Mouse (Mus musculus) intestine, embryonic 15.5 days (tissue): ENCODE results near the gene Uqcrc2. TPM values are rescaled to one million over a fixed set of nuclear protein-coding genes. Genes with fewer than 3 reads are reported as not detected.

ENCODE experiments used
- ATAC-seq: fragments of 200-750 bp; cut with Nextera tagmentation; 2 replicates; pipeline ENCODE4 v1.8.0; 2017; ENCODE audit warnings: moderate TSS enrichment, moderate library complexity
- H3K27ac ChIP-seq: fragments of 300-500 bp; sonication (generic); 2 replicates; pipeline ENCODE4 v1.5.1; 2015; ENCODE audit warnings: mild to moderate bottlenecking, inconsistent platforms
- H3K27me3 ChIP-seq: fragments of 300-500 bp; sonication (generic); replicated peaks from 2 replicates; pipeline ENCODE4 v1.6.1; 2015; ENCODE audit warnings: inconsistent platforms
- H3K36me3 ChIP-seq: fragments of 300-500 bp; sonication (generic); 2 replicates; pipeline ENCODE4 v1.6.1; 2015; ENCODE audit warnings: inconsistent platforms
- H3K4me1 ChIP-seq: fragments of 300-500 bp; sonication (generic); replicated peaks from 2 replicates; pipeline ENCODE4 v1.6.1; 2015; ENCODE audit warnings: inconsistent platforms
- H3K4me2 ChIP-seq: fragments of 300-500 bp; sonication (generic); replicated peaks from 2 replicates; pipeline ENCODE4 v1.6.1; 2015; ENCODE audit warnings: mild to moderate bottlenecking, inconsistent platforms
- H3K4me3 ChIP-seq: fragments of 300-500 bp; sonication (generic); replicated peaks from 2 replicates; pipeline ENCODE4 v1.5.1; 2015; ENCODE audit warnings: inconsistent platforms
- H3K9ac ChIP-seq: fragments of 300-500 bp; sonication (generic); 2 replicates; pipeline ENCODE4 v1.6.1; 2015; ENCODE audit warnings: inconsistent platforms
- H3K9me3 ChIP-seq: fragments of 300-500 bp; sonication (generic); 2 replicates; pipeline ENCODE4 v1.6.1; 2016; ENCODE audit warnings: inconsistent platforms
- WGBS: fragments of 180-500 bp; shearing (Covaris S2); methylation state at CpG from one replicate; pipeline ENCODE4 v1.1.7; 2015; 5-methylcytosine and 5-hydroxymethylcytosine counted together
- polyA plus RNA-seq: library from polyadenylated mRNA; unstranded; fragments of >200 nt; fragmentation: Nextera tagmentation; extraction: Ambion mirVana; gene quantifications from 2 replicates; pipeline ENCODE4 v1.2.1, GENCODE M21; 2015

Uqcrc2 gene
- polyA plus RNA-seq, 1 experiment from 2014 or later, result 299 TPM

DNA sequence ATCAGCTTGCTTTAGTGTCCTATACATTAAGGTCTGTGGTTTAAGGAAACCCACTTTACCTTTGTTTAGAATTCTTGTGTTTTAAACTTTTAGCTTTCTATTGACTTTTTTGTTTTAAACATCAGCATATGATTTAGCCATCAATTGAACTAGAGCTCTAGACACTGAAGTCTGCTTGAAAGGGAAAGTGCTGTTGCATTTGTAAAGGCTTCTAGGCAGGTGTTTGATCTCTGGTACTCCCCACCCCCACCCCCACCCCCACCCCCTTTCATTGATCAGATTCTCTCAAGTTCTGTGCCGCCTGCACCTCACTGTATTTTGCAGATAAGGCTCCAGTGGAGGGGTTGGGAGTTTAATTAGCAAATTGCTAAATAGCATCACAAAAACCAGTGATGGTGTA lies 60.7 kb downstream of the Uqcrc2 start:
- no peak overlapping the region for H3K4me2 ChIP-seq
- no peak for ATAC-seq
- H3K9me3 ChIP-seq, result no peaks in the 10 kb centered on the region

DNA sequence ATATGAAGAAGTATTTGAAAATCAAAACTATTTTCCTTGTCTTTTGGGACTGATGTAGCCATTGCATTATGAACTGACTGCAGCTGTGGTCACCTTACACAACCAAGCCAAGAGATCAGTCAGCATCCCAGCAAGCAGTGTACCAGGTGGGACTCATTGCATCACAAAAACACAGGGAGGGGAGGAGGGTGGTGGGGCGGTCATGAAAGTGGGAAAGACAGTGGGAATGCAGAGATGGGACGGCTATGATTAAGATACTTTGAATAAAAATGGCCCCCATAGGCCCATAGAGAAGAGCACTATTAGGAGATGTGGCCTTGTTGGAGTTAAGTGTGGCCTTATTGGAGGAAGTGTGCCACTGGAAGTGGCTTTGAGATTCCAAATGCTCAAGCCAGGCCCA lies 61.4 kb downstream of the Uqcrc2 start:
- H3K9ac ChIP-seq, result no peak overlapping the region
- 93% methylated on average over 2 of the region's 2 CpGs for WGBS
- H3K27ac ChIP-seq, result no peak overlapping the region
- no peak overlapping the region for H3K4me2 ChIP-seq
- no peaks in the 10 kb centered on the region for H3K27me3 ChIP-seq
- no peaks in the 10 kb centered on the region for H3K9me3 ChIP-seq
- H3K4me1 ChIP-seq, result no peaks in the 10 kb centered on the region
- H3K36me3 ChIP-seq, result no peaks in the 10 kb centered on the region
- ATAC-seq, result no peak
- H3K4me3 ChIP-seq, result no peak overlapping the region

More for the DNA sequence above, 60.7 kb downstream of the Uqcrc2 start:
- H3K9ac ChIP-seq, result no peak overlapping the region
- no peak overlapping the region for H3K27ac ChIP-seq
- no peak overlapping the region for H3K4me3 ChIP-seq
- WGBS, result 90% methylated on average over 1 of the region's 1 CpGs
- no peaks in the 10 kb centered on the region for H3K27me3 ChIP-seq
- H3K4me1 ChIP-seq, result no peaks in the 10 kb centered on the region
- H3K36me3 ChIP-seq, result no peaks in the 10 kb centered on the region

DNA sequence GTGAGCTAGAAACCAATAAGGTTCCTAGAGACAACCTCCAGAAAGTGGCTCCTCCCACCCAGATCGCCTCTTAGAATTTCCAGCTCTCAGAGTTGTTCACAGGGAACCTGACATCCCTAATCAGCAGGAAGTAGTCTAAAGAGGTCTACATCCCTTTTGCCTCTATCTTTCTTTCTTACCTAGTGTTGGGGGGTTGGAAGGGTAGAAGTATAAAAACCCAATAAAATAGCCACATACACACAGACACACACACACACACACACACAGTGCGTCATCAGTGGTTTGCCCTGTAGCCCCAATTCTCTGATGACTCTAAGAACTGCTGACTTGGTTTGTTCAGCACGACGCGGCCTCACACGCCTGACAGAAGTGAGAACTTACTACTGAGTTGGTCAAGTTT lies 64.6 kb downstream of the Uqcrc2 start:
- Histone ChIP-seq H3K4me1 (no peaks in the 10 kb centered on the region), H3K36me3 (no peaks in the 10 kb centered on the region), H3K4me3 (no peak overlapping the region), H3K27me3 (no peaks in the 10 kb centered on the region), H3K9me3 (no peaks in the 10 kb centered on the region), H3K27ac (no peak overlapping the region), H3K4me2 (no peak overlapping the region), H3K9ac (no peak overlapping the region)
- ATAC-seq, result no peak
- WGBS, result 93% methylated on average over 6 of the region's 6 CpGs

GRCm38 (mm10) chr7:120703888-120704287 lies 68.9 kb downstream of the Uqcrc2 start:
- no peak overlapping the region for H3K4me2 ChIP-seq
- no peak overlapping the region for H3K4me3 ChIP-seq
- H3K4me1 ChIP-seq, result no peaks in the 10 kb centered on the region
- no peaks in the 10 kb centered on the region for H3K27me3 ChIP-seq
- 56% methylated on average over 3 of the region's 3 CpGs for WGBS
- no peak for ATAC-seq
- no peaks in the 10 kb centered on the region for H3K9me3 ChIP-seq
- no peaks in the 10 kb centered on the region for H3K36me3 ChIP-seq
- no peak overlapping the region for H3K9ac ChIP-seq
- no peak overlapping the region for H3K27ac ChIP-seq

Other genes with a start within 250 kb of the Uqcrc2 start
- gene Abca16, start 225.5 kb upstream of the Uqcrc2 start, polyA plus RNA-seq, result not detected in 2 replicates
- gene Pdzd9, start 35.2 kb downstream of the Uqcrc2 start, polyA plus RNA-seq, result 0.35 and 0.39 TPM in 2 replicates
- 10.4 and 11.0 TPM in 2 replicates for gene Mosmo, start 42.4 kb downstream of the Uqcrc2 start, polyA plus RNA-seq
- gene Vwa3a, start 104.1 kb downstream of the Uqcrc2 start, polyA plus RNA-seq, result 0.24 and 0.29 TPM in 2 replicates
- gene Gm5737, start 177.2 kb downstream of the Uqcrc2 start, polyA plus RNA-seq, result not detected in 2 replicates
- 44.4 and 47.2 TPM in 2 replicates for gene Eef2k, start 207.7 kb downstream of the Uqcrc2 start, polyA plus RNA-seq